Mouse (Mus musculus): ENCODE measurements around the gene Lrrfip1. TPM values are rescaled to one million over a fixed set of nuclear protein-coding genes. Genes with fewer than 3 reads are reported as not detected.

Gene Lrrfip1
- polyA plus RNA-seq, 1 experiment: 97.2 TPM

DNA sequence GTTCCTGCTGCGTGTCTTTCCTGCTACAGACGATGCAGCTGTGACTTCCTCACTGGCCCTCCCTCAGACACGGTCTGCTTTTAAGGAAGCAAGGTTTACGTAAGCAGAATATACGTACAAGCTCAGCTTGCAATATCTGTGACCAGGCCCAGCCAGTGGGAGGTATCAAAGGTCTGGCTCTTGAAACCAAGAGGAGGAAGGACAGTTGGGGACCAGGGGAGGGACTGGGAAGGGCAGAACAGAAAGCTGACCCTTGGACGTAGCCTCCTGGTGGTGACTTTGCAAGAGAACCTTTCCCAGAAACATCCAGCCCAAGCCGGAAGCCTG is 81.8 kb downstream of the Lrrfip1 start:
- TF ChIP-seq EP300 (IDR thresholded peaks at IDR 0.05; ENCODE audit: insufficient read depth, low read depth, low read length): no peak
- no peak for TF ChIP-seq CTCF (IDR thresholded peaks at IDR 0.05; ENCODE audit: low read depth, low read length)
- TF ChIP-seq POLR2A (IDR thresholded peaks at IDR 0.05; ENCODE audit: insufficient read depth, low read length): no peak
- Histone ChIP-seq H3K9me3 (replicated peaks; ENCODE audit: control insufficient read depth, insufficient read depth, low read length, poor library complexity, severe bottlenecking) (no peaks in the 10 kb centered on the region), H3K27ac (ENCODE audit: insufficient read depth, low read length) (no peak overlapping the region), H3K4me3 (ENCODE audit: low read depth, low read length) (no peak overlapping the region), H3K9ac (ENCODE audit: low read depth, poor library complexity, severe bottlenecking) (no peak overlapping the region), H3K4me1 (ENCODE audit: control insufficient read depth, insufficient read depth, low read length) (no peaks in the 10 kb centered on the region), H3K36me3 (ENCODE audit: control insufficient read depth, insufficient read depth, low read length, poor library complexity, severe bottlenecking) (no peaks in the 10 kb centered on the region; the same call in 1 of the 2 replicates), H3K27me3 (ENCODE audit: control insufficient read depth, insufficient read depth, low read length, poor library complexity, severe bottlenecking) (no peaks in the 10 kb centered on the region)

DNA sequence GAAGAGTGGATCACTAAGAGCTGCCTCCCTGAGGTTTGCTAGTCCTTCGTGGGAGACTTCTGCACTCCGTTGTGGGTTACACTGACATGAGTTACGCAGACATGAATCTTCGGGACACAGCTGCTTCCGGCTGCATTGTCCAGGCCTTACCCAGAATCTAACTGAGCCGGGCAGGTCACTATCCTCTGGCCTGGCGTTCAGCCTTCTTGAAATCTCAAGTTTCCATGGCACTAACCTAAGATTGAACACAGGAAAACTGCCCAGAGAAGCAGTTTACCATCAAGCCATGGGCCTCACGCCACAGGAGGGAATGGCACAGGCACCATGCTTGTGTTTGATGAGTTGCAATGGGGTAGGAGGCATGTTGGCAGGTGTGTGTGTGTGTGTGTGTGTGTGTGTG is 85.8 kb downstream of the Lrrfip1 start:
- Histone ChIP-seq H3K36me3 (ENCODE audit: control insufficient read depth, insufficient read depth, low read length, poor library complexity, severe bottlenecking) (no peaks in the 10 kb centered on the region), H3K9me3 (replicated peaks; ENCODE audit: control insufficient read depth, insufficient read depth, low read length, poor library complexity, severe bottlenecking) (no peaks in the 10 kb centered on the region), H3K27me3 (ENCODE audit: control insufficient read depth, insufficient read depth, low read length, poor library complexity, severe bottlenecking) (no peaks in the 10 kb centered on the region), H3K4me3 (ENCODE audit: low read depth, low read length) (no peak overlapping the region), H3K4me1 (ENCODE audit: control insufficient read depth, insufficient read depth, low read length) (no peaks in the 10 kb centered on the region), H3K27ac (ENCODE audit: insufficient read depth, low read length) (no peak overlapping the region), H3K9ac (ENCODE audit: low read depth, poor library complexity, severe bottlenecking) (no peak overlapping the region)
- TF ChIP-seq POLR2A (IDR thresholded peaks at IDR 0.05; ENCODE audit: insufficient read depth, low read length) (no peak), CTCF (IDR thresholded peaks at IDR 0.05; ENCODE audit: low read depth, low read length) (no peak), EP300 (IDR thresholded peaks at IDR 0.05; ENCODE audit: insufficient read depth, low read depth, low read length) (no peak)

DNA sequence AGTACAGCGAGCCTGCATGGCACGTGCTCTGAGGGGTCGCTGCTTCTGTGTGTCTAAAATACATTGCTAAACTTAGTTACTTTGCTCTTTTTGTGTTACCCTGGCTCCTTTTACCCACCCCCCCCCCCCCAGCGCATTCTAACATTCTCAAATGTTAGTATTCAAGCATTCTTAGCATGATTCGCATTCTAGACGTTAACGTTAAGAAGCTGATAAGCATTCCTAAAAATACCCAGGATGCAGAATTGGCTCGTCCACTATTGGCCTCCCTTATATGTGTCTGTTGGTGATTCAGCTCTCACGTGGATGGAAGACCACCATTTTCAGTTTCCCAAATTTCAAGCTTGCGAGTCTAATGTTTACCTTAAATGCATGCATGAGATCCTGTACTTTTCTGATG is 86.5 kb downstream of the Lrrfip1 start:
- no peaks in the 10 kb centered on the region for H3K4me1 ChIP-seq (ENCODE audit: control insufficient read depth, insufficient read depth, low read length)
- H3K27me3 ChIP-seq (ENCODE audit: control insufficient read depth, insufficient read depth, low read length, poor library complexity, severe bottlenecking): no peaks in the 10 kb centered on the region
- no peak overlapping the region for H3K27ac ChIP-seq (ENCODE audit: insufficient read depth, low read length)
- no peaks in the 10 kb centered on the region for H3K36me3 ChIP-seq (ENCODE audit: control insufficient read depth, insufficient read depth, low read length, poor library complexity, severe bottlenecking)
- H3K9ac ChIP-seq (ENCODE audit: low read depth, poor library complexity, severe bottlenecking): no peak overlapping the region
- no peaks in the 10 kb centered on the region for H3K9me3 ChIP-seq (replicated peaks; ENCODE audit: control insufficient read depth, insufficient read depth, low read length, poor library complexity, severe bottlenecking)
- no peak overlapping the region for H3K4me3 ChIP-seq (ENCODE audit: low read depth, low read length)
- TF ChIP-seq CTCF (IDR thresholded peaks at IDR 0.05; ENCODE audit: low read depth, low read length) (no peak), EP300 (IDR thresholded peaks at IDR 0.05; ENCODE audit: insufficient read depth, low read depth, low read length) (no peak), POLR2A (IDR thresholded peaks at IDR 0.05; ENCODE audit: insufficient read depth, low read length) (no peak)

DNA sequence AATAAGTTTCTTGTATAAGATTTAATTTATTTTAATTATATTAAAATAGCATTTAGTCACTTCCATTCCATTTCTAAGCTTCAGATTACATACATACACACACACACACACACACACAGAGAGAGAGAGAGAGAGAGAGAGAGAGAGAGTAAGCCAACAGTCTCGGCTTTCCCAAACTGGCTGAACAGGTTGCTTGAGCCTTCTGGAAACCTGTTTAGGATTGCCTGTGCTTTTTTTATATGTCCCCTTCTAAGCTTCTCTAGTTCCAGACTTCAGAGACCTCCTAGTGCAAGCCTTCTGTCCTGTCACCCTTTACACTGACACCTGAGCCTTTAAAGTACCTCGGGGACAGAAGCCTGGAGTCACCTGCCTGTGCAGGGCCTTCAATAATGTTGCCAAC is 87.1 kb downstream of the Lrrfip1 start:
- Histone ChIP-seq H3K9me3 (replicated peaks; ENCODE audit: control insufficient read depth, insufficient read depth, low read length, poor library complexity, severe bottlenecking) (no peaks in the 10 kb centered on the region), H3K27ac (ENCODE audit: insufficient read depth, low read length) (no peak overlapping the region), H3K9ac (ENCODE audit: low read depth, poor library complexity, severe bottlenecking) (no peak overlapping the region), H3K27me3 (ENCODE audit: control insufficient read depth, insufficient read depth, low read length, poor library complexity, severe bottlenecking) (no peaks in the 10 kb centered on the region), H3K4me1 (ENCODE audit: control insufficient read depth, insufficient read depth, low read length) (no peaks in the 10 kb centered on the region), H3K4me3 (ENCODE audit: low read depth, low read length) (no peak overlapping the region), H3K36me3 (ENCODE audit: control insufficient read depth, insufficient read depth, low read length, poor library complexity, severe bottlenecking) (no peaks in the 10 kb centered on the region)
- TF ChIP-seq CTCF (IDR thresholded peaks at IDR 0.05; ENCODE audit: low read depth, low read length): no peak
- no peak for TF ChIP-seq POLR2A (IDR thresholded peaks at IDR 0.05; ENCODE audit: insufficient read depth, low read length)
- TF ChIP-seq EP300 (IDR thresholded peaks at IDR 0.05; ENCODE audit: insufficient read depth, low read depth, low read length): no peak

DNA sequence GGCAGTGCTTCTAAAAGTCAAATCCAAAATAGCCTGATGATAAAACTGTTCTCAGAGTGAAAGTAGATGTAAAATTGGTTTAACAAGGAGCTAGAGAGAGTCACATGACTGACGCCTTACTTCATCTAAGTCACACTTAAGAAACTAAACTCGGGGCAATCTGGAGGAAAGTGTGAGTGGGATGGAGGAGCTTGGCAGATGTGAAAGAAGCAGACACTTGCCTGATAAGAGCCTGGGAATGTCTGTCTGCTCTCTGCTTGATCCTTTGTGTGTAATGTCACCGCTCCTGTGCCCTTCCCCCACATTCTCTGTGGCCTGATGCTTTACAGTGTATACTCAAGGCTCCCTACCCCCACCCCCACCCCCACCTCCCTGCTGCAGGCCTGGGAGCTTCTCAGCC is 87.8 kb downstream of the Lrrfip1 start:
- Histone ChIP-seq H3K9ac (ENCODE audit: low read depth, poor library complexity, severe bottlenecking) (no peak overlapping the region), H3K4me3 (ENCODE audit: low read depth, low read length) (no peak overlapping the region), H3K9me3 (replicated peaks; ENCODE audit: control insufficient read depth, insufficient read depth, low read length, poor library complexity, severe bottlenecking) (no peaks in the 10 kb centered on the region), H3K36me3 (ENCODE audit: control insufficient read depth, insufficient read depth, low read length, poor library complexity, severe bottlenecking) (no peaks in the 10 kb centered on the region), H3K4me1 (ENCODE audit: control insufficient read depth, insufficient read depth, low read length) (no peaks in the 10 kb centered on the region), H3K27ac (ENCODE audit: insufficient read depth, low read length) (no peak overlapping the region), H3K27me3 (ENCODE audit: control insufficient read depth, insufficient read depth, low read length, poor library complexity, severe bottlenecking) (no peaks in the 10 kb centered on the region)
- TF ChIP-seq EP300 (IDR thresholded peaks at IDR 0.05; ENCODE audit: insufficient read depth, low read depth, low read length) (no peak), CTCF (IDR thresholded peaks at IDR 0.05; ENCODE audit: low read depth, low read length) (no peak), POLR2A (IDR thresholded peaks at IDR 0.05; ENCODE audit: insufficient read depth, low read length) (no peak)

DNA sequence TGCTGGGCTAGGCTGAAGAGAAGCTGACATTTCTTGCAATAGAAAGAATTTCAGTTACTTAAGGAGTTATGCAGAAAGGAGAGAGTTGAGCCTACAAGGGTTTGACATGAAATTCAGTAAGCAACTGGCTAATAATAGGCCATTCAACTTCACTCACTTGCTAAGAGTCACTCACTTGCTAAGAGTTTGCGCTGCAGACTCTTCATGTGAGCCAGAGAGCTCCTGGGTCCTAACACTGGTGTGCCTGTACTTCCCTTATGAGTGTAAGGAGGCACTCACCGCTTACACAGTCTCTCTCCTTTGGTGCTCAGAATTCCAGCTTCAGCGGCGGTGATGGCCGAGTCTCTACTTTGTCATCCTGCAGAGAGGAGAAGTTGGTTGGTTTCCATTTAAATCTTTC is 88.2 kb downstream of the Lrrfip1 start:
- no peak overlapping the region for H3K9ac ChIP-seq (ENCODE audit: low read depth, poor library complexity, severe bottlenecking)
- H3K9me3 ChIP-seq (replicated peaks; ENCODE audit: control insufficient read depth, insufficient read depth, low read length, poor library complexity, severe bottlenecking): no peaks in the 10 kb centered on the region
- H3K27ac ChIP-seq (ENCODE audit: insufficient read depth, low read length): no peak overlapping the region
- H3K4me3 ChIP-seq (ENCODE audit: low read depth, low read length): no peak overlapping the region
- H3K27me3 ChIP-seq (ENCODE audit: control insufficient read depth, insufficient read depth, low read length, poor library complexity, severe bottlenecking): no peaks in the 10 kb centered on the region
- H3K4me1 ChIP-seq (ENCODE audit: control insufficient read depth, insufficient read depth, low read length): no peaks in the 10 kb centered on the region
- TF ChIP-seq EP300 (IDR thresholded peaks at IDR 0.05; ENCODE audit: insufficient read depth, low read depth, low read length) (no peak), POLR2A (IDR thresholded peaks at IDR 0.05; ENCODE audit: insufficient read depth, low read length) (no peak), CTCF (IDR thresholded peaks at IDR 0.05; ENCODE audit: low read depth, low read length) (no peak)
- no peaks in the 10 kb centered on the region for H3K36me3 ChIP-seq (ENCODE audit: control insufficient read depth, insufficient read depth, low read length, poor library complexity, severe bottlenecking)

Data from ES-Bruce4 (cell line).